Mouse (Mus musculus) embryonic fibroblast, embryonic 13.5 days (primary cell): Measurements from ENCODE around the gene Trib2.

Source experiments
- CTCF ChIP-seq: IDR thresholded peaks from 2 replicates; pipeline ENCODE4 v1.5.1; 2011; ENCODE audit warnings: mild to moderate bottlenecking, control low read depth, low read length, moderate library complexity, borderline replicate concordance; ENCODE audit not compliant: insufficient read depth
- POLR2A ChIP-seq: IDR thresholded peaks from 2 replicates; pipeline ENCODE4 v1.6.1; 2011; ENCODE audit warnings: low read depth, mild to moderate bottlenecking, control low read depth, low read length, moderate library complexity

- TF ChIP-seq CTCF (0 out of 2 replicates have a peak, but pooled peaks have one; percentile 7), POLR2A (peak; percentile 65)
These were observed at the start of gene Trib2 for GRCm38 (mm10) chr12:15816740-15817178.
